Mouse (Mus musculus) bone marrow macrophage, adult 2 months (primary cell): ENCODE measurements around the gene Ensa.

Source experiments
- CTCF ChIP-seq: IDR thresholded peaks from 2 replicates; pipeline ENCODE4 v1.5.1; 2012; ENCODE audit warnings: low read depth, mild to moderate bottlenecking, low read length, moderate library complexity
- POLR2A ChIP-seq: IDR thresholded peaks from 2 replicates; pipeline ENCODE4 v1.6.1; 2012; ENCODE audit warnings: mild to moderate bottlenecking, low read depth, low read length, borderline replicate concordance

DNA sequence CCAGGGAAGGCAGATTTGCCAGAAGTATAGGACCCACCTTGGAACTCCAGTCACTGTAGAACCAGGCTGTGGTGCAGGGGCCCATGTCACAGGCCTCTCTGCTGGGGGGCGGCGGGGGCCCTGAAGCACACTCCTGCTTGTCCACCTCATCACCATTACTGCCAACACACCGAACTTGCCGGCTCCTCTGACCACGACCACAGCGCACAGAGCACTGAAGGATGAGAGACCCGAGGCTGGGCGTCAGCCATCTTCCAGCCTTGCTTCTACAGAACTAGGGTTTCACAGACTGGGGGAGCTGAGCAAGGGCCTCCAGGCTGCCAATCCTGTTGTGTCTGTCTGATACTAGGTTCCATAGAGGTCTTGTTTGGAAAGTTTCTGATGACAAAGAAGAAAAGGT, 54.8 kb downstream of the Ensa start:
- TF ChIP-seq POLR2A (no peak), CTCF (no peak)
